16 mouse cellular contexts compared by ENCODE assay signal in genomic region chr17:33255319-33255657, GRCm38 (mm10). TPM values are rescaled to one million over a fixed set of nuclear protein-coding genes. Genes with fewer than 3 reads are reported as not detected.
DNase-seq lines count a peak whose midpoint lies in the region; ATAC-seq and TF ChIP-seq lines count a peak whose summit lies in the region.
"Not testable (repeated sequence)": the region's sequence is repeated elsewhere in the genome, so short reads cannot be mapped to it uniquely, and the experiment has no call there.
"Had no signal": no experiment of that assay in that cellular context is flagged by ENCODE, and none has a peak within 500 bp of the region (broad histone marks: within the 10 kb centered on the region; RNA-seq: fewer than 3 reads in every experiment).

No protein-coding gene starts in this region.

- not testable (repeated sequence) for H3K4me3 ChIP-seq in forebrain, embryonic 13.5 days; heart, embryonic 16.5 days (ENCODE audit: low read length); hindbrain, embryonic 16.5 days (ENCODE audit: low read length); limb, embryonic 13.5 days; midbrain, embryonic 14.5 days (replicated peaks; ENCODE audit: low read depth, low read length); neural tube, embryonic 12.5 days; stomach, postnatal 0 days (ENCODE audit: low read depth, low read length)

- not testable (repeated sequence) for H3K36me3 ChIP-seq in forebrain, embryonic 13.5 days (ENCODE audit: poor library complexity, severe bottlenecking); heart, embryonic 16.5 days (ENCODE audit: control insufficient read depth, insufficient read depth); hindbrain, embryonic 16.5 days (ENCODE audit: control insufficient read depth, insufficient read depth, low read length); limb, embryonic 13.5 days; midbrain, embryonic 14.5 days (ENCODE audit: control insufficient read depth, insufficient read depth, low read length); neural tube, embryonic 12.5 days; stomach, postnatal 0 days (ENCODE audit: control insufficient read depth, insufficient read depth, low read length)

- TF ChIP-seq EP300 in stomach, postnatal 0 days (optimal IDR thresholded peaks at IDR 0.05): not testable (repeated sequence)

- not testable (repeated sequence) for TF ChIP-seq CTCF in stomach, postnatal 0 days (IDR thresholded peaks at IDR 0.05; ENCODE audit: low read depth)

- ATAC-seq in cerebellum, adult (ENCODE audit: insufficient number of reproducible peaks, low FRiP score, low TSS enrichment): peak; percentile 10; the same call in 1 of the 2 replicates
- peak; percentile 23 for ATAC-seq in forebrain, embryonic 13.5 days
- 0 out of 2 replicates have a peak, but pooled peaks have one; percentile 2 for ATAC-seq in heart, embryonic 16.5 days (replicated peaks; ENCODE audit: extremely low read depth, insufficient read depth, low FRiP score)
- peak; percentile 66 for ATAC-seq in hindbrain, embryonic 16.5 days
- ATAC-seq in limb, embryonic 13.5 days (ENCODE audit: low FRiP score, low read depth): peak; percentile 21; the same call in 1 of the 2 replicates
- 0 out of 2 replicates have a peak, but pooled peaks have one; percentile 17 for ATAC-seq in midbrain, embryonic 14.5 days (ENCODE audit: low FRiP score, low TSS enrichment)
- peak; percentile 30; the same call in 1 of the 2 replicates for ATAC-seq in neural tube, embryonic 12.5 days (ENCODE audit: low FRiP score, low read depth)
- ATAC-seq in stomach, postnatal 0 days (ENCODE audit: low FRiP score, low TSS enrichment): peak; percentile 18; the same call in 1 of the 2 replicates

- WGBS in forebrain, embryonic 13.5 days: no CpG with 5 or more reads among the region's 2 CpGs
- no CpG with 5 or more reads among the region's 2 CpGs for WGBS in heart, embryonic 16.5 days
- no CpG with 5 or more reads among the region's 2 CpGs for WGBS in hindbrain, embryonic 16.5 days
- no CpG with 5 or more reads among the region's 2 CpGs for WGBS in limb, embryonic 13.5 days
- no CpG with 5 or more reads among the region's 2 CpGs for WGBS in midbrain, embryonic 14.5 days
- WGBS in neural tube, embryonic 12.5 days: no CpG with 5 or more reads among the region's 2 CpGs
- no CpG with 5 or more reads among the region's 2 CpGs for WGBS in stomach, postnatal 0 days

- not testable (repeated sequence) for DNase-seq in midbrain, embryonic 14.5 days; stomach, postnatal 0 days (ENCODE audit: low spot score)

- H3K4me2 ChIP-seq in forebrain, embryonic 13.5 days; heart, embryonic 16.5 days (ENCODE audit: low read depth, low read length); hindbrain, embryonic 16.5 days (ENCODE audit: low read length); limb, embryonic 13.5 days (replicated peaks); midbrain, embryonic 14.5 days (ENCODE audit: low read length); neural tube, embryonic 12.5 days (replicated peaks); stomach, postnatal 0 days (replicated peaks; ENCODE audit: low read depth): not testable (repeated sequence)

- H3K9ac ChIP-seq in forebrain, embryonic 13.5 days; heart, embryonic 16.5 days (ENCODE audit: low read length); hindbrain, embryonic 16.5 days (ENCODE audit: low read depth, low read length); limb, embryonic 13.5 days; midbrain, embryonic 14.5 days (replicated peaks; ENCODE audit: low read length); neural tube, embryonic 12.5 days; stomach, postnatal 0 days (ENCODE audit: low read length): not testable (repeated sequence)

- H3K4me1 ChIP-seq in forebrain, embryonic 13.5 days; heart, embryonic 16.5 days (ENCODE audit: control insufficient read depth, insufficient read depth, low read length); hindbrain, embryonic 16.5 days (ENCODE audit: control insufficient read depth, insufficient read depth, low read depth, low read length); limb, embryonic 13.5 days; midbrain, embryonic 14.5 days (ENCODE audit: control insufficient read depth, insufficient read depth, low read length); neural tube, embryonic 12.5 days; stomach, postnatal 0 days (replicated peaks; ENCODE audit: control insufficient read depth, insufficient read depth): not testable (repeated sequence)

- not testable (repeated sequence) for H3K9me3 ChIP-seq in forebrain, embryonic 13.5 days (replicated peaks); heart, embryonic 16.5 days (replicated peaks; ENCODE audit: control insufficient read depth, low read length); hindbrain, embryonic 16.5 days (ENCODE audit: control insufficient read depth, low read length); limb, embryonic 13.5 days; midbrain, embryonic 14.5 days (ENCODE audit: control insufficient read depth, low read length); neural tube, embryonic 12.5 days; stomach, postnatal 0 days (ENCODE audit: control insufficient read depth, low read length)

- not testable (repeated sequence) for H3K27ac ChIP-seq in forebrain, embryonic 13.5 days; heart, embryonic 16.5 days (ENCODE audit: low read length); hindbrain, embryonic 16.5 days (ENCODE audit: low read depth, low read length); limb, embryonic 13.5 days; midbrain, embryonic 14.5 days (replicated peaks; ENCODE audit: low read depth, low read length); neural tube, embryonic 12.5 days; stomach, postnatal 0 days (replicated peaks)

- H3K27me3 ChIP-seq in forebrain, embryonic 13.5 days; heart, embryonic 16.5 days (ENCODE audit: control insufficient read depth, insufficient read depth, low read length); hindbrain, embryonic 16.5 days (replicated peaks; ENCODE audit: control insufficient read depth, insufficient read depth, low read length); limb, embryonic 13.5 days; midbrain, embryonic 14.5 days (ENCODE audit: control insufficient read depth, insufficient read depth, low read length); neural tube, embryonic 12.5 days (replicated peaks); stomach, postnatal 0 days (ENCODE audit: control insufficient read depth, insufficient read depth, low read length): not testable (repeated sequence)

RNA-seq across cellular contexts. Expression of gene Zfp955a, which starts 0.3 kb away (rescaled TPM):
- polyA plus RNA-seq in forebrain, embryonic 13.5 days (2015; fragmentation: Nextera tagmentation; extraction: Ambion mirVana): 20.1 and 23.0 TPM in 2 replicates
- polyA plus RNA-seq in heart, embryonic 16.5 days (2015; fragmentation: Nextera tagmentation; extraction: Ambion mirVana): 16.0 and 17.4 TPM in 2 replicates
- polyA plus RNA-seq in hindbrain, embryonic 16.5 days (2015; fragmentation: Nextera tagmentation; extraction: Ambion mirVana): 24.7 and 24.9 TPM in 2 replicates
- 17.7 and 19.8 TPM in 2 replicates for polyA plus RNA-seq in limb, embryonic 13.5 days (2015; fragmentation: Nextera tagmentation; extraction: Ambion mirVana)
- 30.4 and 33.8 TPM in 2 replicates for polyA plus RNA-seq in midbrain, embryonic 14.5 days (2014; fragmentation: Nextera tagmentation; extraction: Ambion mirVana)
- polyA plus RNA-seq in neural tube, embryonic 12.5 days (2016; fragmentation: Nextera tagmentation; extraction: Ambion mirVana): 17.7 and 21.3 TPM in 2 replicates
- 6.1 and 6.7 TPM in 2 replicates for polyA plus RNA-seq in stomach, postnatal 0 days (2015; fragmentation: Nextera tagmentation; extraction: Ambion mirVana)

RNA-seq across cellular contexts. Expression of gene Olfr63, which starts 9.2 kb away (rescaled TPM):
- polyA plus RNA-seq in forebrain, embryonic 13.5 days (2015; fragmentation: Nextera tagmentation; extraction: Ambion mirVana): 0.04 and 0.08 TPM in 2 replicates
- 0.04 TPM in 1 of 2 replicates, not detected in the other for polyA plus RNA-seq in heart, embryonic 16.5 days (2015; fragmentation: Nextera tagmentation; extraction: Ambion mirVana)
- 0.04 TPM in 1 of 2 replicates, not detected in the other for polyA plus RNA-seq in hindbrain, embryonic 16.5 days (2015; fragmentation: Nextera tagmentation; extraction: Ambion mirVana)
- polyA plus RNA-seq in limb, embryonic 13.5 days (2015; fragmentation: Nextera tagmentation; extraction: Ambion mirVana): 0.04 TPM in 1 of 2 replicates, not detected in the other
- not detected in 2 replicates for polyA plus RNA-seq in midbrain, embryonic 14.5 days (2014; fragmentation: Nextera tagmentation; extraction: Ambion mirVana)
- polyA plus RNA-seq in neural tube, embryonic 12.5 days (2016; fragmentation: Nextera tagmentation; extraction: Ambion mirVana): 0.03 and 0.05 TPM in 2 replicates
- polyA plus RNA-seq in stomach, postnatal 0 days (2015; fragmentation: Nextera tagmentation; extraction: Ambion mirVana): 0.04 TPM in 1 of 2 replicates, not detected in the other
- polyA plus RNA-seq: embryonic facial prominence, embryonic 11.5 days; G1E; heart, embryonic 12.5 days; kidney, adult 2 months had no signal

RNA-seq across cellular contexts. Expression of gene Olfr1564, which starts 33.8 kb away (rescaled TPM):
- polyA plus RNA-seq in forebrain, embryonic 13.5 days (2015; fragmentation: Nextera tagmentation; extraction: Ambion mirVana): 0.10 TPM in 1 of 2 replicates, not detected in the other
- 0.03 TPM in 1 of 2 replicates, not detected in the other for polyA plus RNA-seq in heart, embryonic 16.5 days (2015; fragmentation: Nextera tagmentation; extraction: Ambion mirVana)
- polyA plus RNA-seq in hindbrain, embryonic 16.5 days (2015; fragmentation: Nextera tagmentation; extraction: Ambion mirVana): 0.04 and 0.05 TPM in 2 replicates
- not detected in 2 replicates for polyA plus RNA-seq in limb, embryonic 13.5 days (2015; fragmentation: Nextera tagmentation; extraction: Ambion mirVana)
- polyA plus RNA-seq in midbrain, embryonic 14.5 days (2014; fragmentation: Nextera tagmentation; extraction: Ambion mirVana): not detected in 2 replicates
- not detected in 2 replicates for polyA plus RNA-seq in neural tube, embryonic 12.5 days (2016; fragmentation: Nextera tagmentation; extraction: Ambion mirVana)
- polyA plus RNA-seq in stomach, postnatal 0 days (2015; fragmentation: Nextera tagmentation; extraction: Ambion mirVana): 0.02 TPM in 1 of 2 replicates, not detected in the other
- polyA plus RNA-seq: embryonic facial prominence, embryonic 11.5 days; forebrain, embryonic 10.5 days; G1E; heart, embryonic 12.5 days; kidney, adult 2 months; kidney, postnatal 0 days; liver, embryonic 13.5 days; lung, embryonic 14.5 days had no signal

RNA-seq across cellular contexts. Expression of gene Zfp955b, which starts 34.1 kb away (rescaled TPM):
- polyA plus RNA-seq in forebrain, embryonic 13.5 days (2015; fragmentation: Nextera tagmentation; extraction: Ambion mirVana): 15.3 and 16.7 TPM in 2 replicates
- 10.3 TPM in 2 replicates for polyA plus RNA-seq in heart, embryonic 16.5 days (2015; fragmentation: Nextera tagmentation; extraction: Ambion mirVana)
- polyA plus RNA-seq in hindbrain, embryonic 16.5 days (2015; fragmentation: Nextera tagmentation; extraction: Ambion mirVana): 21.4 and 23.1 TPM in 2 replicates
- polyA plus RNA-seq in limb, embryonic 13.5 days (2015; fragmentation: Nextera tagmentation; extraction: Ambion mirVana): 15.1 and 15.8 TPM in 2 replicates
- 18.9 and 19.1 TPM in 2 replicates for polyA plus RNA-seq in midbrain, embryonic 14.5 days (2014; fragmentation: Nextera tagmentation; extraction: Ambion mirVana)
- 12.7 and 14.7 TPM in 2 replicates for polyA plus RNA-seq in neural tube, embryonic 12.5 days (2016; fragmentation: Nextera tagmentation; extraction: Ambion mirVana)
- polyA plus RNA-seq in stomach, postnatal 0 days (2015; fragmentation: Nextera tagmentation; extraction: Ambion mirVana): 4.5 and 4.9 TPM in 2 replicates

Comparison
In these comparisons a context has a peak if more than half of its experiments do, and no peak if none do; other contexts are left out.
1. ATAC-seq: peak in every context shown above with its lines; median percentile 66 in hindbrain, embryonic 16.5 days; 30 in neural tube, embryonic 12.5 days; 23 in forebrain, embryonic 13.5 days; 21 in limb, embryonic 13.5 days; 18 in stomach, postnatal 0 days; 17 in midbrain, embryonic 14.5 days; 10 in cerebellum, adult; 2 in heart, embryonic 16.5 days.